Mouse (Mus musculus) MN1 (cell line): ENCODE measurements at regions not wholly inside any gene's neighbourhood (a gene's known extent, or its start where the extent isn't known, plus 50 kb on each side); places are given as distances from the start of the nearest gene placed in this dataset.

Source experiments
- DNase-seq: peaks from one replicate; pipeline ENCODE4 v3.0.0-alpha.2; 2016; ENCODE audit warnings: low spot score

DNA sequence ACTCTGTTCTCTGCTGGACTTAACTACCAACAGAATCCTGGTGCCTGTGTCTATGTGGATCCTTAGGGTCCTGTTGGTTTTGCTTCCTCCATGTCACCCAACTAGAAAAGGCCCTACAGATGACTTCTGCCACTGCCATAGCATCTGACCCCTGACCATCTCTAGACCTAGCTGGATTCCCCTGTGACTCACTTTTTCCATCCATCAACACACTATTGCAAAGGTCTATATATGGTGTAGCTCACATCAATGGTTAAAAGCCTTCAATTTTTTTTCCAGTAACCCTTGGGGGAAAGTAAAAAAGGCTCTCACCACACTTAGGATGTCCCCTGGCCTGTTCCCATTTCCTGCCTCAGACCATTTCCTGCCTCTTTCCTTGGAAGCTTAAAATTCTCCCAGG is 460.2 kb upstream of the Mki67 start:
- no peak for DNase-seq

DNA sequence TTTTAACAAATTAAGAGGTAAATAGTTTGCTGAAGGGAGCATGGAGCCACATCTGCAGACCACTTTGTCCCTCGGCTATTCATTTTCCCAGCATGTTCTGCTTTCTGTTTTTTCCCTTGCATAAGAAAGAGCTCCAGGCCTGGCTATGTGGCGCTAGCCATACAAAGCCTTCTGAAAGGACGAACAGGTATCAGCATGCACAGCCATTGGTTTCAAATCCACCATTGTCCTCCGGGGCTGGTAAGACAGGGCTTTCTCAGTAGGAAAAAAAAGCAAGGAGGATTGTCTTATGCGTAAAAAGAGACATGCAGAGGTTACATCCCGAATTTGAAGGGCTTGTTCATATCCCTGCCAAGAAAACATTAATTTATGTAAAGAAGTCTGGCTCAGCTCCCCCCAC is 464.8 kb upstream of the Mki67 start:
- no peak for DNase-seq

DNA sequence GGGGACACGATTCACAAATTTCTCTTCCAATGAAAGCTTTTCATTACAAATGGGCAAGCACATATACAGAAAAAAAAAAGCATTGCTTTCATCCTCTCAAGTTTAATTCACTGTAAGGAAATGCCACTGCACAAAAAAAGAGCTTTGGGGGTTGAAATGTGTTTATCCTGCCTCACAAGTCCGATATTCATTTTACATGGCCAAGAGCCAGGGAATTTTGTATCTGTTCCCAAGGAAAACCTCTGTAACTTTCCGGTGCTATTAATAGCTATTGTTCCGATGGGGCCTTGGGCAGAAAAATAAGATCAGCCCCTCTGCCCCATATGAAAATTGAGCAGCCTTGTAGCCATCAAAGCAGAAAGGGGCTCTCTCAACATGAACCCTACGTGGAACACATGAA is 465.9 kb upstream of the Mki67 start:
- no peak for DNase-seq

DNA sequence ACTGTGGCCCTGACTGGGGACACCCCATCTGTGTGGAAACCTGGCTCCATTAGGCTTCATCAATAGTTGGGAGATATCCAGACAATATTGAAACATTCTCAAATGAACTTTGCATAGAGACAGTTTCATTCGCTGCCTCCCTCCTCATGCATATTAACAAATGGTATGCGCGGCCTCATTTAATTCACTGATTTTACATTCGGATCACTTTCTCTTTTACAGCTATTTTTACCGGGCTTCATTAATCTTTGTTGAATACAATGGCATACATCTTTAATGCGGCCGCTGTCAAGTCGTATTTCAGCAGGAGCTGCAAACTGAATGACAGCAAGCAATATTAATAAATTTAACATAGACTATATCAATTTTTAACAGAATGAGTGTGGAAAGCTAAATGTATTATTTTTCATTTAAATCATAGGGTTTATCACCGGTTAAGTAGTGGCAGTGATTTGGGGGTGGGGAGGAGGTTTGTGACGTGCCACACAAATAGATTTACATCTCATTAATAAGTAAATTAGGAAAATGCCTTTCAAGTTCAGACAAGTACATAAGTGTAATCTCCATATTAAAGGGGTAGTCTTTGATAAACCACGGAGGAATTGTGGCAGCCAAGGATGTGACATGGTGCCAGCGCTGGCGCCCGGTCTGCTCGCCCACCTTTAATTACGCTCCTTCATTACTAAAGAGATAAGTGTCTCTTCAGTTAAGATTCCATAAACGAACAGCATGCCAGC is 480.4 kb upstream of the Mki67 start:
- no peak for DNase-seq

DNA sequence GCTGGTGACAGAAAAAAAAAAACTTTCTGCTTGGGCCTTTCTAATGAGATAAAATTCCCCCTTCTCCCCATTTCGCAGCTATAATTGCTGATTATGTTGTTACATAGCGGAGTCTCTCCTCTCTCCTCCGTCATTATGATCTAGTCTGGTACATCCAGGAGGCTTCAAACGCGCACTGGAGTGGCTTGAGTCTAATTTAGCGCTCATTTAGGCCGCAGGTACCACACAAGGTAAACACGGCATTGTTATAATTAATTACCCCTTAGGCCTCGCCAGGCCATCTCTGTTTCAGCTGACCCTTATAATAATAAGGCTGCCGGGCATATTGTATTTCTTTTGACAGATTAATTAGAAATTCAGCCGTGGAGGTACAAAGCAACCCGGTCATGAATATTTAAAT is 492.7 kb upstream of the Mki67 start:
- no peak for DNase-seq

DNA sequence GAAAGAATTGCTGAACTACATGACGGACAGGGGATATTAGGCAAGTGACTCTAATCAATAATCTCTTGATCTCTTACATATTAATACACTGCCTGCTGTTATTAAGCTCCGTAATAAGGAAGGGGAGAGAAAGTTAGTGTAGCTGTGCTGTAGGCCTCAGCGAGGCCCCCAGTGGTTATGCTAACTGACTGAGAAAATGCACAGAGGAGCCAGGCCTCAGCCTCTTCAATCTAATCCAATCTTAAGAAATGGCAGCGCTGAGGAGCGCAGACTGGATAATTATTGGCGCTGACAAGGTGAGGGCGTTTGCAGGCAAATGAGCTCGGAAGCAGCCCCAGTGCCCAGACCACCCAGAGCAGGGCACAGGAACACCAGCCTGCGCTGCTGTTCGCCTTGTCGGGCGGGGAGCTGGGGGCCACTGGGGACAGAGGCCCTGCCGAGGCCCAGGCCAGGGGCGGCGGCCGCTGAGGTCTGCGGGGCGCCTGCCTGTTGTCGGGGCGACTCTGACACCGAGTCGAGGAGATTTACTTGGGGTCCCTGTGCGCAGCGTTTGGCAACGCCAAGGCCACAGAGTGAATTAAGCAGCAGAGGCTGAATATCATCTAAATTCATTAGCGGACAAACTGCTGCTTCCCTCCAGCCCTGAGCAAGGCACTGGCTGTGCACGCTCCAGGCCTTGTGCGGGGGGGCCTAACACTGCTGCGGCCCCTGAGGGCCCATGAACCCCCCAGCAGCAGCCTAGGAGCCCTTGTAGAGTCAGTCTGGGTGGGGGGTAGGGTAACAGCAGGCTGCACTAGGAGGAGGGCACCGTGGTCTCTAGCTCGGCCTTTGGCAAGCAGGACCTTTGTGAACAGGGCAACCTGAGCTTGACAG is 493.4 kb upstream of the Mki67 start:
- no peak for DNase-seq

DNA sequence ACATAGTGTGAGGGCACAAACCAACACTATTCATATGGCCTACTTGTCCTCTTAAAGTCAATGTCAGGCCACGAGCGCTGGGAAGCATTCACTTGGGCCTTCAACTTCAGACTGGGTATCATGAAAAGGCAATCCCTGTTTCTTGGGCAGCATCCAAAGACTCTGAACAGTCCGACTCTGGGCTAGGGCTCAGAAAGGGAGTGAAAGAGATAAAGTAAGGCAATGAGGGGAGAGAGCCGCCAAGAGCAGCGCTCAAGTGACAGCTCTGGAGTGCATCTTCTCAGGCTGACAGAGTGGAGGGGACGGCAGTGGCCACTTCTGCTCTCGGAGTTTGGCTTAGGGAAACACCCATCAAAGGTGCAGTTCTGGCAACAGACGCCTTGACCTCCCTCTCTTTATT is 496.3 kb upstream of the Mki67 start:
- DNase-seq = no peak

DNA sequence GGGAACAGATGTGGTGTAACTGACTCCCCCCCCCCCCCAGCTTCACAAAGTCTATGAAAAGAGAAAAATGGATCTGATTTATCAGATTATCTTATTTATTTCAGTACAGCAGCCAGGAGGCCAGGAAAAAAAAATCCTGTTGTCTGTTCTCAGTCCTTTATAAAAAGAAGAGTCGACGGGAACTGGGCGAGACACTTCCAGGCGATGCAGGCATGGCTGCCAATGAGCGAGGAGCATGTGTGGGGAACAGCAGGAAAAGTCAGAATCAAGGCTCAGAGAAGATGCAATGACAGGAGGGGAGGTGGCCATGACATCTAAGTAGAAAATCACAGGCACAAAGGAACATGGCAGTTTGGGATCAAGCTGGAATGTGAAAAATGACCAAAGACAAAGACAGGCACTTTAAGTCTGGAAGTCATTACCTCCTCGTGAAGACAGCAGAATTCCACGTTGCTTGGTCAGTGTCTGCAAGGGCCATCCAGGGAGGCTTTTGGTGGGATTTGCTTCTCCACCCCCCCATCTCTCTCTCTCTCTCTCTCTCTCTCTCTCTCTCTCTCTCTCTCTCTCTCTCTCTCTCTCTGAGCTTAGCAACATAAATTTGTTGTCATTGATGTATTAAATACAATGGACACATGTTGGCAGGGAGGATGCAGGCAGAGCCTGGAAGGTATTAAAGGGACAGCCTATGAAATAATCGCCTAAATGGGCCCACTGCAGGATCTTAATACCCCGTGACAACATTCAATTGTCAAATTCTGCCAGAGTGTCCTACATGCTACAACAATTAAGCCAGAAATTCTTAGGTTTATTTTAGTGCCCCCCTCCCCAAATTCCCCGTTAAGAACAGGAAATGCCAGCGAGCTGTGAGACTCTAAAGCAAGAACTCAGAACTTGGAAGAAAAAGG is 497.1 kb upstream of the Mki67 start:
- no peak for DNase-seq

DNA sequence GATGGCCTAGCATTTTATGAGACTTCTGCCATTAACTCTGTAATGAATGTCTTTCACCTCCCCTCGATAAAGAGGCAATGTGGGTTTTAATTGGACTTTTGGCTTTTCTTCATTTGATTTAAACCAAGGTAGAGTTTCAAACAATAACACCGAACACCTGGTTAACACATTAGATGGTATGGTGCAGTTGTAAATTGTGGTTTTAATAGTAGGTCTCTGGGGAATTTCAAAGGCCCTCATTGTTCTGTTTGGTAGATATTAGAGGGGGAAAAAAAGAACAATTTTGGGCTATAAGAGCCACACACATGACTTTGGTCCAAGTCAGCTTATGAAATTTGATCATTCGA is 497.8 kb upstream of the Mki67 start:
- DNase-seq = no peak

DNA sequence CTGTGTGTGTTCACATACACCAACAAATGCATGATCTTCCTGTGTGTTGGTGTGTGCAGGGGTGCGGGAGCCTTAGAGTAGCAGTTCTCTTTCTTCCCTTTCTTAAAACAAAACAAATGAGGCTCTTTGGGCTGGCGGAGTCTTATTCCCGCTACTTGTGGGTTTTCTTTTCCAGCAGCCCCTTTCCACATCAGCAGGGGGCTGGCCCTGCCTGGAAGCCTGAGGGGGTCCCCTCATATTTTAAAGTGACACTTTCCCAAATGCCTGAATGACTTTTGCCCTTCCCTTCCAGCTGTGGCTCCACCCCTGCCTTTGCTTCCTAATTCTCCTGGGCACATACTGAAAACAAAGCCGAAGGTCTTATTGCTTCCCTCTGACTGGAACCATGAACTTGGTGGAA is 498.3 kb upstream of the Mki67 start:
- no peak for DNase-seq

DNA sequence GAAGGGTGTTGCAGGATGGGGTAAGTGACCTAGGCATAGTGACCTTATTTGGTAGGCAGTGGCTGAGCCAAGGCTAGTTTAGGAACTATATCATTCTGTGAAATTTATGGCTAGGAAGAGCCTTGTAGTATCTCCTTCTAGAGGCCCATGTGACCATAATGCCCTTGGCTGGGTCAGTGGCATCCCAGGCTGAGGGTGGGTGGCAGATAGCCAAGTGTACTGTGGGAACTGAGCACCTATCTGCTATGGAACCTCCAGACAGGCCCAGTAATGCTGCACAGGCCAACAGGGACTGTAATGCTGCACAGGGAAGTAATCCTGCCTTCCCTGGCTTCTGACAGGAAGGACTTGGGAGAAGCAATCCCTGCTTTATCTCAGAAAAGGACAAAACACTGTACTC is 500.6 kb upstream of the Mki67 start:
- no peak for DNase-seq

DNA sequence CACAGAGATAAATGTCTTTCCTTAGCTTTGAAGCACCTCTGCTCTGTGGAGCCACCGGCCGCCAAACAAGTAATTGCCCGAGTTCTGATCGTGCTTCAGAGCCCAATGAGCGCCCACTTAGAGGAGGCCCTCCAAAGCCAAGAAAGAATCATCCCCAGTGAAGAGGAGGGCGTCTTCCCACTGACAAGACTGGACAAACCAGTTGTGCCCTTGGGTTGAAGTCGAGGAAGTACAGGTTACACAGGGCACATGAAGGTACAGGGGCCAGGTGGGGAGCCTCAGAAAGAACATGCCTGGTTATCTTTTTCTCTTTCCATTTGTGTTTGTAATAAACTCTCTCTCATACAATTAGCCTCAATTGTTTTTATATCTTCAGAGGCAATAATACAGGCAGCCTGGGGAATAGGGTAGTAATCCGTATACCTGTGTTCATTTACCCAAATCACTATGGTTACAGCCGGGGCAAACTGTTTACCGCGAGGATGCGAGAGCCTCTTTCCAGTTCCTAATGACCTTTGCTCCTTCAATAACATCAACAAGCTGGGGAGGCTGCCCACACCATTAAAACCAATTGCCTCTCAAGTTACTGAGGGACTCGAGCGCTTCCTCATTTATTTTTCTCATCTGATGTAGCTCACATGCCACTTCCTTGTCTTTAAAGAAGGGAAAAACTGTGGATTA is 503.5 kb upstream of the Mki67 start:
- no peak for DNase-seq

DNA sequence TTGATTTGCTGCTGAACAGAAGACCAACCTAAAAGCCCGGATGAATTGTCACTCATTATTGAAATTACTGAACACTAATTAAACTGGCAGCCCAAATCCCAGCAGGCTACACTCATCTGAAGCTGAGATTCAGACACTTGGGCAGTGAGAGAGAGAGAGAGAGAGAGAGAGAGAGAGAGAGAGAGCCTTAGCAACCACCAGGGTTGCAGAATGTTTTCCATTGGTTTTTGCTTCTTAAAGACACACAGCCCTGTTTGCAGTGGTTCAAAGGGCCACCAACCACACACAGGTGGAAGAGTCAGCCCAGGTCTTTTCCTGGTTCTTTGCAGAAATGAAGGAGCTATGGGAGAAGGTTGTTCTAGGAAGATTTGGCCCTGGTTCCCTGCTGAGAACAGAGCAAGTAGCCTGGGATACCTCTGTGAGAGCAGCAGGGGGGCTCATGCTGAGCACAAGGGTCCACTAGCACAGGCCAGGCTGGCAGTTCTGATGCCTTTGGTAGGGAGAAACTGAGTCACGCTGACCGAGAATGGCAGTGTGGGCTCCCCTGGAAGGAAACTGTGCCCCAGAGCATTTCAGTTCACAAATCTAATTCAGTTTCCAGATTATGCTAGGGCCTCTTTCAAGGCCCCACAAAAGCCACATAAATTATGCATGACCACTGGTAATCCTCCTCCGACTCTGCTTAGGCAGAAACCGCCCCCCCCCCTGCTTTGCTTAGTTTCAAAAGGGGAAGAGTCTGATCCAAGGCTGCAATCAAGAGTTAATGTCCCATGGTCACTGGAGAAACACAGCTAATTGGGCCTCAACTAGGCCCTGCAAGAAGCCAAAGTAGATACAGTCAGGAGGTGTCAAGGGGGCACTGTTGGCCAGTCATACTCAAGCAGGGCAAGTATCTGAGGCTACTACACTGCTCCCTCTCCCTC is 504.3 kb upstream of the Mki67 start:
- no peak for DNase-seq

DNA sequence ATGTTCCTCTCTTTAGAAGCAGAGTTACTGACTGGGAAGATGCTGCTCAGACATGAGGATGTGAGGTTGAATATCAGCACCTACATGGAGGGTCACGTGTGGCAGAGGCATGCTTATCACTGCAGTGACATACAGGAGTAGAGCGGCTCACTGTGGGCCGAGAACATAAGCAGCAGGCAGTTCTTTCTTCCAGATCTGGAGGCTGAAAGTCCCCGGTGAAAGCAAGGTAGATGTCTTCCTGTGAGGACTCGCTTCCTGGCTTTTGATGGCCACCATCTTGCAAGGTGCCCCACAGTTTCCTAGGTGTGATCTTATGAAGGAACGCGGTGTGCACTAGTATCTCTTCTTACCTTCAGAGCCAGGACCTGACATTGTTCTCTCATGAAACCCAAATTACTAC is 505.5 kb upstream of the Mki67 start:
- DNase-seq = no peak

DNA sequence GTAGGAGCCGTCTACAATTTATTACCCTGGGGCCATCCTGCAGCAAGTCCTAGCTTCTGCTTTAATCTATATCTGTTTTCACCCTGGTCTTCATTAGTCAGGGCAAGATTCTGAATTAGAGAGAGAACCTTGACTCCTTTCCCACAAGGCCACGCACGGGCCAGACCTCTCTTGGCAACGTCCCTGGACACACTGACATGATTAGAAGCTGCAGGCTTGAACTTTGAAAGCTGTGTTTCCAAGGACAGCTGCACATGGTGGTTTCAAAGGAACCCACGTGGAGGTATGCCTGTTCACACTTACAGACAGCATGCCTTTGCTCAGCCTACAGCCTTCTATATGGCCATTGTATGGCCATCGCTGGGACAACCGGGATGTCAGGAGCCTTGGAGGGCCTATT is 509.9 kb upstream of the Mki67 start:
- no peak for DNase-seq

DNA sequence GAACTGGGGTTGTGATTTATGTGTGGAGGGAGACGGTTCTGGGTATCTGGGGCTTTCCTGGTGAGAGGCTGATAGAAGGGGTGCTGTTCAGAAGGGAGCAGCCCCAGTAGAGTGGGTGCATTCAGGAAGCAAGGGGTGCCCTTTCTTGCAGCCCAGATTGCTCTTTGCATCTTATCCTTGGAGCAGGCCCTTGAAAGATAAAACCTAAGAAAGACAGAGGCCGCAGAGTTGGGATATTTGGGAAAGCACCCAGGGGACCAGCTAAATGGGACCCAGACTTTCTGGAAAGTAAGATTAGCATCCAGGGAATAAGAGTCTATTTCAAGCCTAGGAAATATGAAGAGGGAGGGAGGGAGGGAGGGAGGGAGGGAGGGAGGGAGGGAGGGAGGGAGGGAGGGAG is 512.2 kb upstream of the Mki67 start:
- DNase-seq = no peak

DNA sequence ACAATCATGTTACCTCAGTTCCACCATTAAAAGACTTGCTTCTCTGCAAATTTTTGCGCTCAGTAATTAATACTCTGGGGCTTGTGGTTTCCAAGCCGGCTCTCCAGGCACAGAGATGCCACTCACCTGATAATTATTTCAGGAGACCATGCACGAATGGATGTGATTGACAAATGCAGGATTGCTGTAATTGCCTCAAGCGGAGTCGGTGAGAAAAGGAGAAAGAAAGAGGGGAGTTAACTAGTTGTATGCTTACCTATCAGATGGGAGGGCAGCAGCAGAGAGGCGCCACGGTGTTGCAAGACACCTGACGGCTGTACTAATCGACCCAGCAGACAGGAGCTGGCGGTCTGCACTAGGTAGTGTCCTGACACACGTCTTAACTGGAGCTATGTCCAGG is 513.4 kb upstream of the Mki67 start:
- DNase-seq = no peak

DNA sequence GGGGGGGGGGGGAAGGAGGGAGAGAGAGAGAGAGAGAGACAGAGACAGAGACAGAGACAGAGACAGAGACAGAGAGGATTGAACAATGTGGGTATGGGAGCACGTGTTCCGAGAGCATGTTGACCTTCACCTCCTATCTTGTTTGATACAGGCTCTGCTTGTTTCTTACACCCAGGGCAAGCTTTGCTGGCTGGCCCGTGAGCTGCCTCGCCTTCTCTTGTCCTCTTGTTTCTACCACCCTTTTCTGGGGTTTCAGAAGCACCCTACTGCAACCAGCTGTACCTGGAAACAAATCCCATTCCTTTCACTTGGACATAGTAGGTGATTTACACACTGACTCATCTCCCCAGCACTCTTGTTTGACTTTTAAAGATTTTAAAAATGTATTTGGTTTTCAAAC is 516.0 kb upstream of the Mki67 start:
- DNase-seq = no peak

DNA sequence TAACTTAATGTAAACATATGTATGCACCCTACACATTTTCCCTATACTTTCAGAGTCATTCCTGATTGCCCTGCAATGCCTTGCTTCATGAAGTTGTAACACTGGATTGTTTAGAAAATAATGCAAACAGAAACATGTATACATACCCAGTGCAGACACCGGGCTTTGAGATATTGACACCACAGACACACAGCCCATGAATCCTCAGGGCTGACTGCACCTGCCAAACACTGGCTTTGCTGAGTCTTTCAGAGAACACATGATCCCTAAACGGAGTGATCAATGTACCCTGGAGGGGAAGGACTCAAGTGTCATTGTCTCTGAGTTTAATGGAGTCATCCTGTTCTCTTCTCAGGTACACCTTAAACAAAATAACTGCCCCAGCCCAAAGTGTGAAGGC is 519.4 kb upstream of the Mki67 start:
- DNase-seq = no peak

DNA sequence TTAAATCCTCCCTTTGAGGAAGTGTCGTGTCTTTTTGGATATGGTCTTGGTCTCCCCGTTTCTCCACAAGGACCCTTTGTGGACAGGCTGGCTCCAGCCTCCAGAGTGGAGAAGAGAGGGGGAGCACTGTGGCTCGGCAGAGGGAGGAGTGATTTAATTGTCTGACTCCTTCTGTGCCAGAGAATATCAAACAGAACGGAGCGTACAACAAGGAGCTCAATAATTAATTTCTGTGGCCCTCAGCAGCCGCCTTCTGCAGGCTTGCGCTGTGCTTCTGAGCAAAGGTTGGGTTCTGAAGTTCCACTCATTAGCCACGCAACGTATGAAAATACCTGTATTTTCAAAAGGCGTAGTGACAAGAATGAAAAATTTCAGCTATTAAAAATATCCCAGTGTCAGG is 520.2 kb upstream of the Mki67 start:
- DNase-seq = no peak

DNA sequence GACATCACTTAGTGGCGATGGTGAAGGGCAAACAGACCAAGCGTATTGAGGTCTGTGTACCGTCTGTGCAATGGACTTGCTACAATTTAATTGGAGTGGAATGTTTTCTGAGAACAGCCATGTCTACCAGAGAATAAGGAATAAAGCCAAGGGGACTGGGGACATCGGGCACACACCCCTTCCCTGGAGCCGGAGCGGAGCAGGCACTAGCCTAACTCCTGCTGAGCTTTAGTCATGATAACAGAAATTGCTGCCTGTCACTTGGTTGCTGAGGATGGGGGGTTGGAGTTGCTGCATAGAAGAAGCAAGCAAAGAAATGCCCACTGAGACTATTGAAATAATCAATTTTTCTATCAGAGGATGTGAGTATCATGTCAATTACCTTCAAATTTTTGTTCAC is 549.5 kb upstream of the Mki67 start:
- DNase-seq = no peak
